Mouse (Mus musculus): ENCODE measurements around the gene Spata2.

The Spata2 gene

GRCm38 (mm10) chr2:167482681-167483080 lies 10.0 kb downstream of the Spata2 start:
- DNase-seq (ENCODE audit: low read depth): no peak

- DNase-seq (ENCODE audit: low read depth): no peak
Measured at GRCm38 (mm10) chr2:167479501-167479900, 13.2 kb downstream of the Spata2 start.

GRCm38 (mm10) chr2:167478128-167478527 lies 14.6 kb downstream of the Spata2 start:
- no peak for DNase-seq (ENCODE audit: low read depth)

GRCm38 (mm10) chr2:167476762-167477161 lies 15.9 kb downstream of the Spata2 start:
- DNase-seq (ENCODE audit: low read depth): no peak

GRCm38 (mm10) chr2:167476200-167476688 lies 16.4 kb downstream of the Spata2 start:
- no peak for DNase-seq (ENCODE audit: low read depth)

GRCm38 (mm10) chr2:167475596-167475995 lies 17.1 kb downstream of the Spata2 start:
- no peak for DNase-seq (ENCODE audit: low read depth)

- DNase-seq (ENCODE audit: low read depth): no peak
Measured at GRCm38 (mm10) chr2:167474218-167474617, 18.5 kb downstream of the Spata2 start.

GRCm38 (mm10) chr2:167471585-167471984 lies 21.1 kb downstream of the Spata2 start:
- no peak for DNase-seq (ENCODE audit: low read depth)

- no peak for DNase-seq (ENCODE audit: low read depth)
Measured at GRCm38 (mm10) chr2:167470611-167471010, 22.1 kb downstream of the Spata2 start.

- DNase-seq (ENCODE audit: low read depth): peak; percentile 31
Measured at GRCm38 (mm10) chr2:167468444-167468843, 24.2 kb downstream of the Spata2 start.

- DNase-seq (ENCODE audit: low read depth): no peak
Measured at GRCm38 (mm10) chr2:167467214-167467613, 25.5 kb downstream of the Spata2 start.

- no peak for DNase-seq (ENCODE audit: low read depth)
Measured at GRCm38 (mm10) chr2:167465951-167466350, 26.7 kb downstream of the Spata2 start.

- no peak for DNase-seq (ENCODE audit: low read depth)
Measured at GRCm38 (mm10) chr2:167463802-167464201, 28.9 kb downstream of the Spata2 start.

- DNase-seq (ENCODE audit: low read depth): peak; percentile 73
Measured at GRCm38 (mm10) chr2:167462954-167463353, 29.7 kb downstream of the Spata2 start.

- DNase-seq (ENCODE audit: low read depth): no peak
Measured at GRCm38 (mm10) chr2:167459071-167459865, 33.4 kb downstream of the Spata2 start.

- DNase-seq (ENCODE audit: low read depth): no peak
Measured at GRCm38 (mm10) chr2:167458548-167458947, 34.1 kb downstream of the Spata2 start.

- no peak for DNase-seq (ENCODE audit: low read depth)
Measured at GRCm38 (mm10) chr2:167457213-167457612, 35.5 kb downstream of the Spata2 start.

GRCm38 (mm10) chr2:167456361-167457020 lies 36.2 kb downstream of the Spata2 start:
- DNase-seq (ENCODE audit: low read depth): no peak

GRCm38 (mm10) chr2:167453814-167454213 lies 38.9 kb downstream of the Spata2 start:
- no peak for DNase-seq (ENCODE audit: low read depth)

- DNase-seq (ENCODE audit: low read depth): no peak
Measured at GRCm38 (mm10) chr2:167450647-167451046, 42.0 kb downstream of the Spata2 start.

GRCm38 (mm10) chr2:167449331-167450275 lies 43.1 kb downstream of the Spata2 start:
- no peak for DNase-seq (ENCODE audit: low read depth)

- no peak for DNase-seq (ENCODE audit: low read depth)
Measured at GRCm38 (mm10) chr2:167447629-167448028, 45.1 kb downstream of the Spata2 start.
